Mouse (Mus musculus): ENCODE results near the gene Atp1a2.

DNA sequence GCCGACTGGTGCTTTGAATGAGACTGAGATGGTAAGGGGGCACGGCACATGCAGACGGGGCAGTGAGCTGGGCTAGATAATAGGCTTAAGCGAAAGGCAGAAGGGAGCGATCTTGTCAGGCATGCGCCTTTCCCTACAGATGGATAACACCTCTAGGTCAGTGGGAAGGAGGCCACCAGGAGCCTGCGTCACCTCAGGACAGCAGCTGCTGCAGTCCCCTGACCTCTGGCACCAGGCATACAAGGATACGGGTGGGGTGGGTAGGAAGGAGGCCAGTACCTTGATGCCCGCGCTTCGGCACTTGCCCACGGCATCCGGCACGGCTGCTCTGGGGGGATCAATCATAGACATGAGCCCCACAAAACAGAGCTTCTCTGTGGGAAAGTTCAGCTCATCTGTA, 13.6 kb downstream of the Atp1a2 start:
- TF ChIP-seq CTCF (IDR thresholded peaks at IDR 0.05; ENCODE audit: extremely low read depth, insufficient read depth, low read length) (no peak), POLR2A (IDR thresholded peaks at IDR 0.05; ENCODE audit: extremely low read depth, insufficient read depth, low read length) (no peak)
